Mouse (Mus musculus): ENCODE data around the gene 4930595M18Rik. TPM values are rescaled to one million over a fixed set of nuclear protein-coding genes. Genes with fewer than 3 reads are reported as not detected.

The 4930595M18Rik gene
- total RNA-seq (2023): not detected

GRCm38 (mm10) chrX:81458021-81458420, at the start of gene 4930595M18Rik:
4930595M18Rik (minus strand) TSS chrX:81458121.

Measured in B cell, adult 67 days (primary cell).